ENCODE assay signal across 27 mouse cellular contexts in genomic region chr17:10026770-10027169, GRCm38 (mm10).
"Had no signal": no experiment of that assay in that cellular context is flagged by ENCODE, and none has a peak within 500 bp of the region (broad histone marks: within the 10 kb centered on the region; RNA-seq: fewer than 3 reads in every experiment).

No protein-coding gene starts in this region.

- H3K4me2 ChIP-seq: limb, embryonic 12.5 days; limb, embryonic 13.5 days; limb, embryonic 15.5 days; liver, embryonic 11.5 days; liver, embryonic 12.5 days; liver, embryonic 13.5 days; liver, embryonic 15.5 days; lung, embryonic 14.5 days; lung, embryonic 15.5 days; midbrain, embryonic 11.5 days; midbrain, embryonic 12.5 days; midbrain, embryonic 13.5 days; midbrain, embryonic 15.5 days; neural tube, embryonic 12.5 days had no signal

- H3K4me3 ChIP-seq: limb, embryonic 10.5 days; limb, embryonic 12.5 days; limb, embryonic 13.5 days; limb, embryonic 15.5 days; liver, embryonic 12.5 days; liver, embryonic 13.5 days; liver, embryonic 15.5 days; lung, embryonic 15.5 days; megakaryocyte, embryonic 14.5 days; midbrain, embryonic 10.5 days; midbrain, embryonic 12.5 days; midbrain, embryonic 13.5 days; midbrain, embryonic 15.5 days; neural tube, embryonic 12.5 days had no signal

- H3K27me3 ChIP-seq: limb, embryonic 12.5 days; limb, embryonic 13.5 days; limb, embryonic 15.5 days; liver, embryonic 12.5 days; liver, embryonic 13.5 days; liver, embryonic 15.5 days; lung, embryonic 15.5 days; megakaryocyte, embryonic 14.5 days; midbrain, embryonic 12.5 days; midbrain, embryonic 13.5 days; midbrain, embryonic 15.5 days; neural tube, embryonic 12.5 days had no signal

- DNase-seq: left cerebral cortex, postnatal 4 days; liver; liver, embryonic 13.5 days; liver, postnatal 0 days; lung, adult 18-20 months; lung, adult 2 months; lung, embryonic 14.5 days; lung, postnatal 10 days; lung, postnatal 14 days; lung, postnatal 36 days; lung, postnatal 4 days; midbrain, embryonic 14.5 days had no signal

- H3K36me3 ChIP-seq: limb, embryonic 10.5 days; limb, embryonic 12.5 days; limb, embryonic 13.5 days; limb, embryonic 15.5 days; liver, embryonic 12.5 days; liver, embryonic 13.5 days; liver, embryonic 15.5 days; lung, embryonic 15.5 days; midbrain, embryonic 10.5 days; midbrain, embryonic 12.5 days; midbrain, embryonic 13.5 days; midbrain, embryonic 15.5 days; neural tube, embryonic 12.5 days had no signal
